Mouse (Mus musculus) layer of hippocampus, adult 11-12 months (tissue): ENCODE measurements around the gene Grcc10.

Experiments used
- DNase-seq: peaks from one replicate; pipeline ENCODE4 v3.0.0; 2022; ENCODE audit warnings: low spot score

Gene Grcc10

GRCm38 (mm10) chr6:124740888-124741761 lies at the start of gene Grcc10:
Gene Grcc10 (minus strand): TSS chr6:124741374.
- DNase-seq, result peak; percentile 92

DNA sequence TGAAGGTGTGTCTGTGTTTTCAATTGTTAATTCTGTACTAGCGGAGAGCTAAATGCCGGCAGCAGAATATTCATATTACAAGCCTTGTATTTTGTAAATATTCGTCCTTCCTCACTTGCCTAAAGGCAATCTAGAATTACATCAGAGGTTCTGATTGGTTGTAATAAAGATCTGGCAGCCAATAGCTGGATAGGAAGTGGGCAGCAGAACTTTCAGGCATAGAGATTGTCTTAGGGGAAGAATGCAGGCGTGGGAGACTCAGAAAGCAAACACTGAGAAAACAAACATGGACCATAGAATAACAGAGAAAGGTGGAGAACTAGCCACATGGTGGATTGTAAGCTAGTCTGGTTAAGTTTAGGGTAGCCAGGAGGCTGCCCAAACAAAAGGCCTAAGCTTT lies 48.9 kb upstream of the Grcc10 start:
- no peak for DNase-seq

- no peak for DNase-seq
Measured at GRCm38 (mm10) chr6:124789519-124789918, 48.3 kb upstream of the Grcc10 start.

GRCm38 (mm10) chr6:124787722-124788121 lies 46.5 kb upstream of the Grcc10 start:
- DNase-seq, result no peak

GRCm38 (mm10) chr6:124786756-124787420 lies 45.7 kb upstream of the Grcc10 start:
- no peak for DNase-seq

GRCm38 (mm10) chr6:124782436-124782835 lies 41.3 kb upstream of the Grcc10 start:
- no peak for DNase-seq

DNA sequence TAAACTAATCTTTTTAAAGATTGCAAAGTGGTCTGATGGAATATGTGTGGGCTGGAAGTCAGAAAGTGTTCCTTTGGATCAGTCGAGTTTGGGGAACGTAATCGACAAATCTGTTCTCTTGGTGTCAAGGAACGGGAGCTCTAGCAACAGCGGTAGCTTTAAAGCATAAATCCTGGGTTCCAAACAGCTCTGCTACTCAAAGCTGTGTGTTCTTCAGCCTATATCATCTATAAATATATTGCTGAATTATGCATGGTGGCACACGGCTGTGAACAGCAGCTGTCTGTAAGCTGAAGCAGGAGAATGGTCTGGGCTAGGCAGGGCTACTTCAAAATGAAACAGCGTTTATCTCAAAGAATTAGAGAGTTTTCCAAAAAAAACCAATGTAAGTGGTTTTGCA lies 39.7 kb upstream of the Grcc10 start:
- DNase-seq, result no peak

GRCm38 (mm10) chr6:124779984-124780416 lies 38.8 kb upstream of the Grcc10 start:
- no peak for DNase-seq

GRCm38 (mm10) chr6:124779222-124779983 lies 38.2 kb upstream of the Grcc10 start, which contains the start of gene Lrrc23:
Gene Lrrc23 (minus strand): TSS chr6:124779727.
- DNase-seq, result no peak

DNA sequence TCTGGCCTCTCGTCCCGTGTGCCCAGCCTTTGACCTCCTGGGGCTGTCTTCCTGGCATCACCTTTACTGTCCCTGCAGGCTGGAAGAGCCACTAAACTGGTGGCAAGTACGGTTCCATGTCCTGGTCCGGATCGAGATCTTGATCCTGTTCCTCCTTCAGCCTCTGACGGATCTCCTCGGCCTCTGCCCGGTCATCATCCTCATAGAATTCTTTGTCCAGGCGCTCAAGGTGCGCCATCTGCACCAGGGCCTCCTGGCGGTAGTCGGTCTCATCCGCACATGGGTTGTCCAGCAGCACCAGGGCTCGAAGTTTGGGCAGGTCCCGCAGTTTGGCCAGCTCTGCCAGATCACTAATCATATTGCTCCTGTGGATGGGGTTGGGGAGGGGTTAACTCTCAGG lies 29.3 kb upstream of the Grcc10 start:
- no peak for DNase-seq

GRCm38 (mm10) chr6:124770013-124770412 lies 28.8 kb upstream of the Grcc10 start:
- DNase-seq, result no peak

GRCm38 (mm10) chr6:124769101-124769765 lies 28.1 kb upstream of the Grcc10 start, which contains the start of gene Eno2:
Gene Eno2 (minus strand): TSS chr6:124769673.
- DNase-seq, result peak; percentile 80

GRCm38 (mm10) chr6:124768704-124769044 lies 27.5 kb upstream of the Grcc10 start:
- DNase-seq, result no peak

DNA sequence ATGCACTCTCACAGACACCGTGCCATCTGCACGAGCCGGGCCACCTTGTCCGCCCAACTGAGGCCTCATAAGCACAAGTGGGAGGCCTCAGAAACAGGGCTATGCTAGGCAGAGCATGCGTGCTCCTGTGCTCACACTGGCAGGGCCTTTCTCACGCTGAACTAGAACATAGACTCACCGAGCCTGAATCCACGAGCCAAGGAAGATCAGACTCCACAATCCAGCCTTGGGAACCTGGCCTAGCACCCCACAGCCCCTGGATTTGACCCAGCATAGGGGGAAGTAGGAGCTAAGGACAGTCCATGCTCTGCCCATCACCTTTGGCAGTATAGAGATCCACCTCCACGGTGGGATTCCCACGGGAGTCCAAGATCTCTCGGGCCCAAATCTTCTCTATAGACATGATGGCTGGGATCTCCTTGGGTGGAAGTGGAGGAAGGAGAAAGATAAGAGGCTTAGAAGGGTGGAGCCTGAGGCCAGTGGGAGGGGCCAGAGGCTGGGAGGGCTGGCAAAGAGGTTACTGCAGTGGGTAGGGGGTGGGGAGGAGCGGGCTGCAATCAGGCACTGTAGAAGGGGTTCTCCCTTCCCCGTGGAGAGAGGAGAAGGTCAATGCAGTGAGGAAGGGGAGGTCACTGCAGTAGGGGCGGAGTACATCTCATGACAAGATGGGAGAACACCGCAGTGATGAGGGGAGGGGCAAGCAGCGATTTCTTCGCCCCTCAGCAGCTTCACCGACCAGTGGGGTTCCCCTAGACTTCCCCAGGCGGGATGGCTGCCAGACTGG lies 26.9 kb upstream of the Grcc10 start:
- no peak for DNase-seq

DNA sequence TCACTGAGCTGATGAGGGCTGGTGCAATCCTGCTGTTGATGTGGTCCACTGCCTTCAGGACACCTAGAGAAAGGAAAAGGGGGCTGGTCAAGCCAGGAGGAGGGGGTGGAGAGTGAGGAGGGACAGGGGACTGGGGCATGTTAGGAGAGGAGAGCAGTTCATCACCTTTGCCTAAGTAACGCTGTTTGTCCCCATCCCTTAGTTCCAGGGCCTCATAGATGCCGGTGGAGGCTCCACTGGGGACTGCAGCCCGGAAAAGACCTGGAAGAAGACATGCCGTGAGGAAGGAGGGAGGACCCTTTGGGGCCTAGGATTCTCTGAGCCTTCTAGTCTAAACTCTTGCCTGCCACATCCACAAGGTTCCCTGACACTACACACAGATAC lies 26.4 kb upstream of the Grcc10 start:
- no peak for DNase-seq

- DNase-seq, result no peak
Measured at GRCm38 (mm10) chr6:124765951-124766350, 24.8 kb upstream of the Grcc10 start.

GRCm38 (mm10) chr6:124759259-124759658 lies 18.1 kb upstream of the Grcc10 start:
- DNase-seq, result peak; percentile 89

- no peak for DNase-seq
Measured at GRCm38 (mm10) chr6:124758849-124759232, 17.7 kb upstream of the Grcc10 start.

GRCm38 (mm10) chr6:124757909-124758848 lies 17.0 kb upstream of the Grcc10 start:
- peak; percentile 69 for DNase-seq

- DNase-seq, result no peak
Measured at GRCm38 (mm10) chr6:124757351-124757880, 16.2 kb upstream of the Grcc10 start.
